Mouse (Mus musculus): ENCODE measurements around the gene Pik3c2b. TPM values are rescaled to one million over a fixed set of nuclear protein-coding genes. Genes with fewer than 3 reads are reported as not detected.

Gene Pik3c2b
- 0.77 and 0.82 TPM in 2 replicates for polyA plus RNA-seq (2012; rRNA removed)

GRCm38 (mm10) chr1:133045011-133045860 lies at the start of gene Pik3c2b:
Gene Pik3c2b, plus strand, starts transcription at chr1:133045667.

GRCm38 (mm10) chr1:133030461-133030860 lies 15.0 kb upstream of the Pik3c2b start, which contains the start of gene Mdm4:
Gene Mdm4, minus strand, starts transcription at chr1:133030561.

GRCm38 (mm10) chr1:133130638-133131560 lies 85.4 kb downstream of the Pik3c2b start, which contains the start of gene Ppp1r15b:
Gene Ppp1r15b, plus strand, starts transcription at chr1:133131143.

Other genes with a start within 250 kb of the Pik3c2b start
- 0.02 and 0.14 TPM in 2 replicates for gene Lrrn2, start 165.4 kb upstream of the Pik3c2b start, polyA plus RNA-seq (2012; rRNA removed)
- gene Mdm4, start 15.1 kb upstream of the Pik3c2b start, polyA plus RNA-seq (2012; rRNA removed) = 27.0 and 33.1 TPM in 2 replicates
- 30.2 and 33.7 TPM in 2 replicates for gene Ppp1r15b, start 85.5 kb downstream of the Pik3c2b start, polyA plus RNA-seq (2012; rRNA removed)
- 2.0 TPM in 2 replicates for gene Plekha6, start 118.5 kb downstream of the Pik3c2b start, polyA plus RNA-seq (2012; rRNA removed)

All from liver, embryonic 14 days (tissue).